Mouse (Mus musculus) olfactory bulb, adult 2 months (tissue): ENCODE data around the gene 6430548M08Rik. TPM values are rescaled to one million over a fixed set of nuclear protein-coding genes. Genes with fewer than 3 reads are reported as not detected.
A peak's percentile ranks its signal among the peaks of the same experiment; 100 is the strongest.

Experiments used
- H3K27ac ChIP-seq: fragments of 200-500 bp; 2 replicates; pipeline ENCODE4 v1.5.1; 2012; ENCODE audit warnings: low read depth, low read length; ENCODE audit not compliant: insufficient read depth
- H3K4me1 ChIP-seq: fragments of 200-500 bp; 2 replicates; pipeline ENCODE4 v1.6.1; 2012; ENCODE audit warnings: low read length; ENCODE audit not compliant: control insufficient read depth, insufficient read depth
- H3K4me3 ChIP-seq: fragments of 200-500 bp; 2 replicates; pipeline ENCODE4 v1.5.1; 2012; ENCODE audit warnings: mild to moderate bottlenecking, low read depth, low read length, moderate library complexity; ENCODE audit not compliant: insufficient read depth
- CTCF ChIP-seq: fragments of 200-500 bp; IDR thresholded peaks from 2 replicates; pipeline ENCODE4 v1.5.1; 2012; ENCODE audit warnings: low read depth, mild to moderate bottlenecking, low read length, moderate library complexity; ENCODE audit not compliant: insufficient read depth
- POLR2A ChIP-seq: fragments of 200-500 bp; IDR thresholded peaks from 2 replicates; pipeline ENCODE4 v1.6.1; 2012; ENCODE audit warnings: mild to moderate bottlenecking, low read depth, low read length, moderate library complexity; ENCODE audit not compliant: insufficient read depth
- WGBS: fragments of 180-500 bp; shearing (Covaris S2); methylation state at CpG from one replicate; pipeline ENCODE4 v1.1.7; 2018; 5-methylcytosine and 5-hydroxymethylcytosine counted together
- polyA plus RNA-seq: library from polyadenylated mRNA; stranded (reverse); fragments of >200 nt; gene quantifications from 2 replicates; pipeline ENCODE4 v1.2.4, GENCODE M21; 2012; ENCODE audit warnings: low replicate concordance; ENCODE audit not compliant: missing spikeins, insufficient read depth, insufficient read length

Gene 6430548M08Rik
- polyA plus RNA-seq, 1 experiment, result 540 TPM

DNA sequence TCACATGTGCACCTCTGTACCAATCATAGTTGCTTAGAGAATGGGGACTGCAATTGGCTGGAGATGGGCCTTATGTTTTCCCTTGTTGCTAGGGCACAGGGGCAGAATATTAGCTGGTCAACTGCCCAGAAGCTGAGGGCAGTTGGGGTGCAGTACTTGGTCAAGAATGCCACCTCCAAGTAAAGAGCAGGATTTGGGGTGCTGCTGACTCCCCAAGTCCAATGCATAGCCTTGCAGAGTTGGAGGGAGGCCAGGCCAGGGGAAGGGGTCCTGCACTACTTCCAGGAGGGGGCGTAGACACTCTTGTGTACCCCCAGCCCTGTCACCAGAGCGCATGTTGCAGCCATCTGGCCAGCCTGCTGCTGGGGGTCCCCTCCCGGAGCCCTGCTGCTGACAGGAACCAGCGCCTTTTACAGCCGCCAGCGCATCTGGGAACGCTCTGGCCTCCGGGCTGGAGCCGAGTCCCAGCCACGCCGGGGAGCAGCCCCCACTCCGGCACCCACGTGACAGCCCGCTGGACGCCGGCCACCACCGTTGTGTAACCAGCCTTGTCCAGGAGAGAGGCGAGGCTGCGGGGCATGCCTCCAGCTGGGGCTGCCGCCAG, 77.0 kb downstream of the 6430548M08Rik start:
- TF ChIP-seq POLR2A (no peak), CTCF (no peak)
- peak overlapping the region; percentile 22 for H3K4me3 ChIP-seq
- peaks cover 38% of the 10 kb centered on the region for H3K4me1 ChIP-seq
- 18% methylated on average over 20 of the region's 20 CpGs for WGBS
- H3K27ac ChIP-seq, result peak overlapping the region; percentile 88

DNA sequence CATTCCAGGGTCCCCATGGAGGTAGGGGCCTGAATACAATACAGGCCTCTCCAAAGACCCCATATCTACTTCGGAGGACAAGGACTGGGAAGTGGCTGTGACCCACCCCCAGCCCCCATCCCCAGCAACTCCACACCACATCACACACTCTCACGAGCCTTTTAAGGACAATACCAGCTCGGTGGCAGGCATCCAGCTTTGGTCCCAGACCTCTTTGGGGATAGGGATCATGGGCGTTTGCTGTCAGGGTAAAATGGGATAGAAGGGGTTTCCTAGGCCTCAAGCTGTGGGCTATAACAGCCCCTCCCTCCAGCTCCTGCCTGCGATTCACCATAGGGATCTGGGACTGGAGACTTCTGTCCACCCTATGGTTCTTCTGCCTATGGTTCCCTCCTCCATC, 77.7 kb downstream of the 6430548M08Rik start:
- peaks cover 31% of the 10 kb centered on the region for H3K4me1 ChIP-seq
- no peak overlapping the region for H3K27ac ChIP-seq
- H3K4me3 ChIP-seq, result no peak overlapping the region
- WGBS, result 50% methylated on average over 5 of the region's 5 CpGs
- no peak for TF ChIP-seq CTCF

DNA sequence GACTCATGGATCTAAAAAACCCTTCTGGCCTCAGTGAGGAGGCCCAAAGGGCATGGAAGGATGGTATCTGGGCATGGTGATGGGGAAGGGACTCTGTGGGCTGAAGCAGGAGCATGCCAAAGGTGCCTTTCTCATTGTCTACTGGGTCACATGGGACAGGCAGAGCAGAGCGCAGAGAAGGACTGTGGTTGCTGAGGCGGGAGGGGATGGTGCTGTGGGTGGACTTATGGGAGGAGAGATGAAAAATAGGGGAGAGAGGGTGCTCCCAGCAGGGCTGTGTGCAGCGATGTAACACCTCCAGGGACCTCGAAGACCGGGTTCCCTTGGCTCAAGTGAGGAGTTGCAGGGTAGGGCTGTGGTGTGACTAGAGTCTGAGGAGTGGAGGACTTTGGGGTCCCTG, 78.2 kb downstream of the 6430548M08Rik start:
- Histone ChIP-seq H3K4me3 (no peak overlapping the region), H3K4me1 (peaks cover 31% of the 10 kb centered on the region), H3K27ac (no peak overlapping the region)
- 98% methylated on average over 5 of the region's 5 CpGs for WGBS
- no peak for TF ChIP-seq CTCF
- no peak for TF ChIP-seq POLR2A

DNA sequence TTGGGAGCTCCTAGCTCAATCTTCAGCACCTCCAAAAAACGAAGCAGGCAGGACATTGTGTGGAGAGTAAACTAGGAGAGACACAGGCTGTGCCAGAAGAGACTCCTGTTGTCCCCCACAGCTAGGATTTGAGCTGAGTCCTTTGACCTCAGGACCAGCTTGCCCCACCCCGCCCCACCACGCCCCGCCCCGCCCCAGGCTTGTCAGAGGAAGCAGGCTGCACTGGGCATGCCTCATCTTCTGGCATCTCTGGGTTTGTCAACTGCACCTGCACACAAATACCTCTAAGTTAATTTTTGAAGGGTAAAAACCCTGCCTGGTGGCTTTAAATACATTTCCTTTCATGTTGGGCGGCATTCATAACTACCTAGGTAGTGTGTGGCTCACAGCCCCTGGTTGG, 87.4 kb downstream of the 6430548M08Rik start:
- 90% methylated on average over 6 of the region's 6 CpGs for WGBS
- TF ChIP-seq CTCF (no peak), POLR2A (no peak)
- Histone ChIP-seq H3K27ac (no peak overlapping the region), H3K4me3 (no peak overlapping the region), H3K4me1 (peaks cover 8% of the 10 kb centered on the region)

DNA sequence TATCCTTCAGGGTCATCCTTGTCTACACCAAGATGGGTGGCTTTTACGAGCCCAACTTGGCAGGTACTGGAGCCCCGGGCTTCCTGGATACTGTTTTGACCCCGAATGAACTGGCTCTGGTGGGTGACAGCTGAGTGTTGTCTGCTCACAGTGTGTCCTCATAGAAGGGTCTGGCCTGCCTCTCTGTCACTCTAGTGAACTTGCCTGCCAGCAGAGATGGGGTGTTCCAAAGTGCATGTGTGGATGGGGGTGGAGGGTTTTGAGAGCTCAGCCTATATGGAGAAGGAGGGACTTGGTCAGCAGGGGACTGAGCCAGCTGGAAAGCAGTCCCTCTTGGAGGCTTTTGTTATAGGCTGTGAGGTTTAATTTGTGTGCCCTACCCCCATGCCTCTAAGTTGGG, 88.6 kb downstream of the 6430548M08Rik start:
- WGBS, result 61% methylated on average over 3 of the region's 3 CpGs
- Histone ChIP-seq H3K4me3 (no peak overlapping the region), H3K27ac (no peak overlapping the region), H3K4me1 (peaks cover 8% of the 10 kb centered on the region)
- TF ChIP-seq CTCF (no peak), POLR2A (no peak)

DNA sequence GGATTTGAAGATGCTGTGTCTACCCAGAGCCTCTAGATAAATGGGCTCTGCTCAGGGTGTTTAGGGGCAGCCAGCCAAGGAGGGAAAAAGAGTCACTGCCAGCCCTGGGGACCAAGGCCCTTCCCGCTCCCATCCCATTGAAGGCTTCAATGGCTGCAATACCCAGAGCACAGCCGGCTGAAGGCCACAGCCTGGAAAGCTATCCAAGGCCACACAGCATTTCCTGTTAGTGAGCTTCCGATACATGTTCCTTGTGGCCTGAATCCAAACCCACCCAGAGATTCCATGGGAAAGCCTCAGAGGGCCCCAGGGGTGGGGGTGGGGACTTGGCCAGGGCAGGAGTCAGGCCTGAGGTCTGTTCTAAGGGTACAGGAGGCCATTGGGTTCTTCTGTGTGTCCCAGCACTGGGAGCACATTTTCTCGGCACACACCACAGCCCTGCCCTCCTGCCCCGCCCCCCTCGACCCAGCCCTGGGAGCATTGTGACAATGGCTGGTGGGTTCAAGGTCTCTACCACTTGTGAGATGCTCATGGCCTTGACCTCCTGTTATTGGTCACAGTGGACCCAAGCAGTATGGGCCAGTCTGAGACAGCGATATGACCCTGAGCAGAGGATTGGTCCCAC, 90.9 kb downstream of the 6430548M08Rik start:
- Histone ChIP-seq H3K27ac (no peak overlapping the region), H3K4me1 (peaks cover 8% of the 10 kb centered on the region), H3K4me3 (no peak overlapping the region)
- TF ChIP-seq CTCF (no peak), POLR2A (no peak)
- 70% methylated on average over 7 of the region's 7 CpGs for WGBS

DNA sequence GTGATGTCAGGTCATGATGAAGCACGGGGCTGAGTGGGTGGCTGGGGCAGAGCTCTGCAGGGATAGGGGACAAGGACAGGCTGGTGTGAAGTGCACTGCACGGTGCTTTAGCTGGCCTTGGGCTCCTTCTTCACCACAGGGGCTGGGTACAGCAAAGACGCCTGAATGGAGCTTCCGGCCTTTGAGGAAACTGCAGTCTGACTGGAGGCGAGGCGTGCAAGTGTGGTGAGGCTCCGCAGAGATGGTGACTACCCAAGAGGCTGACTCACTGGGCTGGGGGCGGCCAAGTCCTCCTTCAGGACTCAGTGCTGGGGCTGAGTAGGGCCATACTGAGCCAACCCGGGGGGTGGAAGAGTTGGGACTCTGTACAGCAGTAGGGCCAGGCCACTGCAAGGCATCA, 92.0 kb downstream of the 6430548M08Rik start:
- no peak overlapping the region for H3K27ac ChIP-seq
- 54% methylated on average over 9 of the region's 9 CpGs for WGBS
- no peak overlapping the region for H3K4me3 ChIP-seq
- peaks cover 8% of the 10 kb centered on the region for H3K4me1 ChIP-seq
- TF ChIP-seq POLR2A (no peak), CTCF (no peak)

DNA sequence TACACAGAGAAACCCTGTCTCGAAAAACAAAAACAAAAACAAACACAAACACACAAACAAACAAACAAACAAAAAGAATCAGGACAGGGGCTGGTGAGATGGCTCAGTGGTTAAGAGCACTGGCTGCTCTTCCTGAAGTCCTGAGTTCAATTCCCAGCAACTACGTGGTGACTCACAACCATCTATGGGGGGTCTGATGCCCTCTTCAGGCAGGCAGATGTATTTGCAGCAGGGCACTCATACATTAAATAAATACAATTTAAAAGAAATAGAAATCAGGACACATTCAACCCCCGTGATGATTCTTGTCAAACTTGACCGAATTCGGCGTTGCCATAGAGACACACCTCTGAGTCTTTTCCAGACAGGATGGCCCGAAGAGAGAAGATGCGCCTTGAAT, 93.4 kb downstream of the 6430548M08Rik start:
- TF ChIP-seq CTCF (no peak), POLR2A (no peak)
- Histone ChIP-seq H3K4me3 (no peak overlapping the region), H3K4me1 (peaks cover 8% of the 10 kb centered on the region), H3K27ac (no peak overlapping the region)
- 92% methylated on average over 8 of the region's 8 CpGs for WGBS

DNA sequence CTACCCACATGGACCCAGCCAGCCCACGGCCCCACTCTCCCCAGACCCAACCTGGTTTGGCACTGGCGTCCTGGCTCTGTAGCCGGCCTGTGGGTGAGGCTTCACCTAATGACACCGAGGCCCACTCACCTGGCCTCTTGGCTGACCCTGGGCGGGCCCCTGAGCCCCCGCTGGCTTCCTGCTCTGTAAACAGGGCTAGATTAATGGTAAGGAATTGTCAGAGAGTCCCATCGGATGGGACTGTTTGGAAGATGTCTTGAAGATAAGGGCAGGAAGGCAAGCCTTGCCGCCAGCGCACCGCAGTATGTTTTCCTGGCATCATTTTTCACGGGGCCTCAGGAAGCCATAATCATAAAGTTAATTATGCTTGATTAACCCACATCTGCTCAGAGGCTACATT, 94.2 kb downstream of the 6430548M08Rik start:
- H3K4me1 ChIP-seq, result peaks cover 8% of the 10 kb centered on the region
- 67% methylated on average over 11 of the region's 11 CpGs for WGBS
- no peak overlapping the region for H3K27ac ChIP-seq
- TF ChIP-seq CTCF (no peak), POLR2A (no peak)
- no peak overlapping the region for H3K4me3 ChIP-seq
